Mouse (Mus musculus) right cerebral cortex, postnatal 10 days (tissue): Measurements from ENCODE around the gene Aff1.

Experiments
- DNase-seq, 2 experiments: peaks; one replicate each; pipeline ENCODE4 v3.0.0; 2021; ENCODE audit warnings: low spot score in 2 of 2

Aff1 gene

DNA sequence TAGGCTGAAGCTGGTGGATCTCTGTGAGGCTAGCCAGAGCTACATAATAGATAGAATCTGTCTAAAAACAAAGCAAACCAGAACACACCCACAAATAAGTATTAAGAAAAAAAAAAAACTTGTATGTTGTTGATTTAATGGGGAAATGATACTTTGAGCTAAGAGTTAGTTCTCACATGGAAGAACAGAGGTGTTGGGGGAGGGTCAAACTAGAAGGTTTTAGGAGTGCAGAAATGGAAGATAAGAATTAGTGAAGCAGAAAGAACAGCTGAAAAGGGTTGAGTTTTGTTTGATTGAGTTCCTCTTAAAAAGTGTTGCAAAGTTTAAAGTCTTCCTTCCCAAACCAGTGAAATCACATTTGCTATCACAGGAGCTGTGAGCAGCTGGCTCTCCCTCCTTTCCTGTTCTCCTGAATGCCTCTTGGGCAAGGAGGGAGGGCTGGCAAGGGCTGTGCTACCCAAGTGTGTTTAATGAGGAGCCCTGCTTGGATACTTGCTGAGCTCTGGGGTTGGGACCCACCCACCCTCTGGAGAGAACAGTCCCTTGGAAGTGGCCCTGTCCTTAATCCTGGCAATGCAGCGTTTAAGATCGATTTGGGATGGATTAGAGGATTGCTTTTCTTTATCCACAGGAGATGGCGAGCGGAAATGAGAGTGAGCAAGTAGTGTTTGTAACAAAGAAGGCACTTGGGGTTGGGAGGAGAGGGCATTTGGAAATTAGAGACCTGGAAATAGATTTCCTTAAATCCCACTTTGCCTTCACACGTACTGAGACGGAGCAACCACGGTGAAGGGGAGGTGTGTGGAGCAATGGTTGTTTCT is 57.5 kb downstream of the Aff1 start:
- no peak for DNase-seq

DNA sequence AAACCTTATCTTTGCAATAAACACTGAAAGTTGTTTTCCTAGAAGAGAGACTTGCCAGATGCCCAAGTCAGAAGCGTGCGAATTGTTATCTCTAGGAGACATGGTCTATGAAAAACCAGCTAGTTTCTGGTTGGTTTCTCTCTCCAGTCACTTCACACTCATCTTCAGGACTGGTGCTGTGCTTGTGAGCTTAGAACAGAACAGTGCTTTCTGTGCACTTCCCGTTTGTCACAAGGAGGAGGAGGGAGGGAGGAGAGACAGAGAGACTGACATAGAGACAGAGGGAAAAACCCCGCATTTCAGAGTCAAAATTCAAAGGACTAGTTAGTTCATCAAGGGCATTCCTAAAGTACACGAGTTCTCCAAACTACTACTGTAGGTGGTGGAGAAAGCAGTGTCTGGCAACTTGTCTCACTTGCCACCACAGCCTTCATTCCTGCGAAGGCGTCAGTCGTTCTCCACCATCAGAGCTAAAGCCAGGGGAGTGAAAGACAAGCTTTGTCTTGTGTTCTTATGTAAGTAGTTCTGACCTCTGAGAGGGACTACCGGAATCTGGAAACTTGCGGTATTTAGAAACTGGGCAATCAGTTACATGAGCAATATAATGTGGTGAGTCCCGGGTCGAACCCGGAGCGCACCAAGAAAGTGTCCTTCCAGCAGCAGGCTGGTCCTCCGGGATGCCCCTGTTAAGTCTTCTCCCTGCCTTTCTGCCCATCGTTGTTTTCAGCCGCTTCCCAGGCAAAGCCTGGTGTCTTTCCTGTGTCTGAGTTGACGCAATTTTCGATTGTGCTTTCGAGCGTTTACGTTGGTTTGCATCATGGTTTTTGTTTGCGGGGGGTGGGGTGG is 60.7 kb downstream of the Aff1 start:
- no peak for DNase-seq

DNA sequence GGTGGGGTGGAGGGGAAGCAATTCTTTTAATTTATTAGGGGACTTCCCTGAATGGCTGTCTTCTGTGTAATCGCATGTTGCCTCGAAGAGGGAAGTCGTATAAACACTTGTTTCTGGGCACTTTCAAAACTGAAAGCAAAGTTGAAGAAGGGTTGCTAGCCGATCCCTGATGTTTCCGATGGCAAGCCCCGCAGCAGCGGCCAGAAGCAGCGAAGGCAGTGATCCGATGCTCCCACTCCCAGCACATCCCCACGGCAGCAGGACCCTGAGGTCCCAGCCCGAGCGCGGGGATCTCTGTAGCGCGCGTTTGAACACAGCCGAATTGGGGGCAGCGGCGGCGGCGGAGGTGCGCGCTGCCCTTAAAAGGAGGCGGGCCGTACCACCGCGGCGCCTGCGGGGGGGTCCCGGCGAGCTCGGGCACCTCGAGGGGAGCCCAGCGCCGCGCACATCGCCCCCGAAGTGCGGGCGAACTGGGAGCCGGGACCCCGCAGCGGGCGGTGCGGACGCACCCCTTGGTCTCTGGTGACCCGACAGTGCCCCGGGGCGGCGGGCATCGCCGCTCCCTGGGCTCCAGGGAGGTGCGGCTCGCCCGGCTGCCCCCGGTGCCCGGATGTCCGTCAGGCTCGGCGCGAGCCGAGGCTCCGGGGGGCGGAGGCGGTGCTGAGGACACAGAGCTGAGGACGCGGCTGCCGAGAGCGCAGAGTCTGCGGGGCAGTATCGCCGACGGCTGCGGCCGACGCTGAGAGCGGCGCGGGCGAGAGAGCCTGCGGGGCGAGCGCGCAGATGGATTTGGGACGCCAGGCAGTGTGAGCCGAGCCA is 61.5 kb downstream of the Aff1 start:
- peak; percentile 82 to 83 for DNase-seq

DNA sequence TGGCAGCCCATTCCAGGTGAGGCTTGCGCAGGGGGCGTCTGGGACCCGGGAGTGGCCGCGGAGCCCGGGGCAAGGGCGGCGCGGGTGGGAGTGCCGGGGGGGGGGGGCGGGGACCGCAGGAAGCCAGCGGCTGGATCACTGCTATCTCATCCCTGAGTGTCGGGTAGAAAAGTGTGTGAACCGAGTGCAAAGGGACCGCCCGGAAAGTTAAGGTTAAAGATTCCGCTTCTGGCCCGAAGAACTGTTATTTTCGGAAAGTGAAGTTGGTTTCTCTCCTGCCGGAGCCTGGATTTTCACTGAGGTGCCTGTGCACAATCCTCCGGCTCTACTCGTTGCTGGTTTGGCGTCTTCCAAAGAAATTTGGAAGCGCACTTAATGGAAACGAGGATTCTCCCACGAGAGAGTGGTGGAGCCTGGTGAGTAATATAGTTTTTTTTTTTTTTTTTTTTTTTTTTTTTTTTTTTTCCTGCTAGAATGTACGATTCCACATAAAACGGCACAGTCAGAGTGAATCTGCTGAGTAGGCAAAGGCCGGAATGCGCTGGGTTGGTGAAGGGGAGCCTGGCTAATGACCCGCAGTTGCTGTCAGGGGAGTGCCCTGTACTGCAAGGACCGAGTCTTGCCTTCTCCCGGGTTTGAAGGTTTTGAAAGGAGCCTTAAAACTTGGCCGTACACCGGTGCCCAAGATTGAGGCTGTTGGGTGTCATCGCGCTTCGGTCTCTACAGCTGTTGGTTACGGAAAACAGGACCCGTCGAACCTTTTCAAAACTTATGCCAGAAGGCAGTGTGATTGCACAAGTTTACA is 62.4 kb downstream of the Aff1 start:
- peak in 1 of 2 experiments; percentile 40 for DNase-seq

DNA sequence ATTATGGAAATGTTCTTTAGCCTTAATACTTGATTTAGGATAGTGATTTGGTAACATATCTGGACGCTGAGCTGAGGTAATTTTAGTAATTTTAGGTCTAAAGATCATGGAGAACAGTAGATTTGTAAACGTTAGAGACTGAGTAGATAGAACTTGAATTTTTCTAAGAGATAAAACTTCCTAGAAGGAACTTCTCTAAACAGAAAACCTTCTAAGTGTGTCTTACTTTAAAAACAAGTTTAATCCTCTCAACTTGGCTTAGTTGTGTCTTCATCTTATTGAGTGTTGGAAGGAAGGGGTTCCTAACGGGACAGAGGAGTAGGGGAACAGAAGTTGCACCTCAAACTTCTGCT is 62.9 kb downstream of the Aff1 start:
- DNase-seq = no peak

DNA sequence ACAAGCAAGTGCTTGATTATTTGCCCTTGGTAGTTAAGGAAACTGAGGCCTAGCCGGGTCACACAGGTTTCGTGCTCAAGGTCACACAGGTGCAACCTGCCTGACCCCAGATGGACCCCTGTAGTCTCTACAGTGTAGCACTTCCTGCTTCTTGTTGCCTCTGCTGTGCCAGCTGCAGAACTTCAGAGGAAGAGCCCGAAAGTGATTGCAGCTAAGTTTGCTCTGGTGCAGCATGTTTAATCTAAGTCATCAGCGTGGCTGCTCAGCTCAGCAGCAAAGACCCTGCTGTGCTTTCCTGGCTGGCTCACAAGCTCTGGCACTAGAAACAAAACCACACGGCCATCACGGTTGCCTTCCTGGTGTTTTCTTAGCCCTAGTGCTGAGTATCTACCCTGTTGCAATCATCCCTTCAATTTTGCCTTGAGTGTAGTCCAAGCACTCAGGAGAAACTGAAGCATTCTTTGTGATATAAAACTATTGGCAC is 64.1 kb downstream of the Aff1 start:
- no peak for DNase-seq

DNA sequence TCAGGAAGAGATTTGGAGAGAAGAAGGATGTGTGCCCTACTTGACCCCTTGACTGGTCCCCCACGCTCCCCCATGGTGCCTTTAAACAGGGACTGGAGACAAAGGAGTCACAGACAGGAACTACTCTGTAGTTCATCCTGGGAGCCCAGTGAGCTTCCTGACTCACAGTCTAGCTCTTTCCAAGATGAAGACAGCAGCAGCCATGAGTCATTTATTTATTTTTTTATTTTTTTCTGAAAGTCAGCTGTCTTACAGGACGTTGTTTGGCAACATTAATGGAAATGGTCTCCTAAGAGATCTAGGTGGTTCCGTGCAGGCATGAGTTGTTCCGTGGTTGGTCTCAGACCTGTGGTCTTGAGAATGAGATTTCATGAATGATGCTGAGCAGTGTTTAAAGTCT is 66.3 kb downstream of the Aff1 start:
- DNase-seq = no peak

DNA sequence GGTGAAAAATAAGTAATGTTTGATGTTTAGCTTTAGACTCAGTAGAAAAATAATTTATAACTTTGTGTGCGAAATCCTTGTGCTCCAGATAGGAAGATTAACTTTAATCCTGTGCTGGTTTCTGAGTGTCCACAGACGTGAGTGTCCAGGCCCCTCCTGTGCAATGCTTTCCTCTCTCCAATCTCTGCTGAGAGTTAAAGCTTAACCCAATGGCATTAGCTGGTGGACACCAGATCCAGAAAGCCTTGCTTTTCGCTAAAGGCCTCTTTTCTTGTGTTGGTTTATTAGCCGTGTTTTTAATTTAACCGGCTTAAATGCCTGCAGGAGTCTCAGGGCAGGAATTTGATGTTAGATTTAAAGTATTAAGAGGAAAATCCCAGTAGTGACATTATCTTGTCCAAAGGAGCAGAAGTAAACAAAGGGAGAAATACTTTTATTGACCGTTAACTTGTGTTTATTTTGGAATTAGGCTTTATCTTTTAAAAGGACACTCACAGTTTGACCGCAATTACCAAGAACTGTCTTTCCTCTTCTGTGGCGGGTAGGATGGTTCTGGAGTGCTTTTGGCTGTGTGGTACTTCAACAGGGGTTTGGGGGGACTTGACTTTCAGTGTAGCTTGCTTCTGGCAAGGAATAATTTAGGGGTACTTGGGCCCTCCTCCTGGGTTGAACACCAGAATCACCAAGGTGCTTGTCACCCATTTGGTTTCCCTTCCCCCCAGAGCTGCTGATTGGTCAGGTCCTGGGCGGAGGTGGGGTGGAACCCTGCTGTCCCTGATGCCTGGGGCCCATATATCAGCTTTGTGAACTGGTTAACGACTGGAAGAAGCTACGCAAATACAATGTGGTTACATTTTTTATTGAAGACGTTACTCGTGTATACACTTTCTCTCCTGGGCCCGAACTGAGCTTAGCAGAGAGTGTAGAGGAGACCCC is 67.6 kb downstream of the Aff1 start:
- no peak for DNase-seq

DNA sequence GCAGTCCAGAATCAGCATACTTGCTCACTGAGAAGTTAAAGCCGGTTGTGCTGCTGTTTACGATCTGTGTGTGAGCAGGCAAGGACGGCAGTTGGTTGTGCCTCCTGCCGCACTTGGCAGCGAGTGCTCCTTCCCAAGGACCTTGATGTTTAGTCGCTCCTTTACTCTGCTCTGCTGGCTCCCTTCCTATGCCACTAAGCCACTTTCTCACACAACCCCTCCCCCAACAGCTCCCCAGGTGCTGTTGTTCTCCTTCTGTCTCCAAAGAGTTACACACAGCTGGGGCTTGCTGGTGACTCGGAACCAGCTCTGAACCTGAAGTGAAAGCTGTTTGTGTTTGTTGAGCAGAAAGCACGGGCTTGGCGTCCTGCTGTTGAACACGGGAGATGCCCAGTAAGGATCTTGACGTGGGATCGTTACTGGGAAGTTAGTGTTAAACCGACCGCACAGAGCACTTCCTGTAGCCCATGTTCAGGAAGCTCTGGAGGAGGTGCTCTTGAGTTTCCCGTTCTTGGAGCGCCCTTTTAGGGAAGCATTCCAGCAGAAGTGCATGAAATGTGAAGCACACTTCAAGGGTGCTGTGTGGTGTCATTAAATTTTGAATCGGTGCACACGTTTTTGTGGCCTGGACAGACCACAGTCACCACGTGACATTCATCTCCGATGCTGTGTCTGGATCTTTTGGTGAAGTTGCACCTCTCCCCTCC is 68.4 kb downstream of the Aff1 start:
- peak in 1 of 2 experiments; percentile 48 for DNase-seq

DNA sequence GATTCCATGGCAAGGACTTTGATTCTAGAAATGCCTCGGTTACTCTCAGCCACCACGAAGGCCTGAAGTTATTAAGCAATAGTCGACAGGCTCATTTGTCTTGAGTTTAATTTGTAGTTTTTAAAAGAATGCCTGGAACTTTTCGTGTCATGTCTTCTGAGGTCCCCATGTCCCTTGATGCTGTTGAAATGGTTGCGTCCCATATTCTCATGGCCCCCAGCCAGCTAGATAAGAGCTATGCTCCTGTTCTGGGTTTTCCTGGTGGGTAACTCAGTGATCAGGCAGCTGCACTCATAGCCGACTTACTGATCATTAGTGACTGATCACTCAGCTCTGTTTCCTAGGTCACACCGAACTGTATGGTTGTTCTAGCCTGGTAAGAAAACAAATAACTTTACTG is 69.6 kb downstream of the Aff1 start:
- no peak for DNase-seq

DNA sequence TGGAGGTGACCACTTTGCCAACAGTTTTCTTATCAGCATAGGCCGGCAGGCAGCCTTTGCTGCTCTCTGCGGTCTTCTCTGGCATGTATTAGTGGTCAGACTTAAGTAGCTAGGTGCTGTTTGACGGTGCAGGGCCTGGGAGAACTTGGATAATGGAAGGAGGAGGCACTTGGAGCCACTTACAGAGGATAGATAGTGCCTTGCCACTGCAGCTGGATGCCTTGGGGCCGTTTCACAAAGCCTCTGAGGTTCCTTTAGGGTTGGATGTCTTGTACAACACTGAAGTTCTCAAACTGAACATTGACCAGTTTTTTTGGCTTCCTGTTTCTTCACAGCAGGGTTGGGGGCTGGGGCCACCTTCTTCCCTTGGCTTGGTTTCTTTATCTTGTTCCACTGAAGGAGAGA is 70.7 kb downstream of the Aff1 start:
- DNase-seq = no peak

DNA sequence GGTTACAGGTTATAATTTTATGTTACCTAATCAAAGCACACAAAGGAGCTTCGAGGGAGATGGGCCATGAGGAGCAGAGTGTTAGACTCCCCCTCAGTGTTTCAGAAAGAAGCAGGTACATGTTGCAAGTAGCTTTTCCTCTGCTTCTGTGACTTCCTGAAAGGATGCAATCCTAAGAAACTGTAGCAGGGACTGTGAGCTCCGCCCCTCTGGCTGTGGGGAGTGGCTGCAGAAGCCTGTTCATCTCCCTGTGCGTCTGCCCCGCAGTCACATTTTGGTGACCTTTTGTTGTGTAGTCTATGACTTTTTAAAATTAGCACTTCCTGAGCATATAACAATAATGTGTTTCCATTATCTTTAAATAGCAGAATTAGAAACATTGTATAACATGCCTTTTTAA is 73.2 kb downstream of the Aff1 start:
- DNase-seq = no peak

DNA sequence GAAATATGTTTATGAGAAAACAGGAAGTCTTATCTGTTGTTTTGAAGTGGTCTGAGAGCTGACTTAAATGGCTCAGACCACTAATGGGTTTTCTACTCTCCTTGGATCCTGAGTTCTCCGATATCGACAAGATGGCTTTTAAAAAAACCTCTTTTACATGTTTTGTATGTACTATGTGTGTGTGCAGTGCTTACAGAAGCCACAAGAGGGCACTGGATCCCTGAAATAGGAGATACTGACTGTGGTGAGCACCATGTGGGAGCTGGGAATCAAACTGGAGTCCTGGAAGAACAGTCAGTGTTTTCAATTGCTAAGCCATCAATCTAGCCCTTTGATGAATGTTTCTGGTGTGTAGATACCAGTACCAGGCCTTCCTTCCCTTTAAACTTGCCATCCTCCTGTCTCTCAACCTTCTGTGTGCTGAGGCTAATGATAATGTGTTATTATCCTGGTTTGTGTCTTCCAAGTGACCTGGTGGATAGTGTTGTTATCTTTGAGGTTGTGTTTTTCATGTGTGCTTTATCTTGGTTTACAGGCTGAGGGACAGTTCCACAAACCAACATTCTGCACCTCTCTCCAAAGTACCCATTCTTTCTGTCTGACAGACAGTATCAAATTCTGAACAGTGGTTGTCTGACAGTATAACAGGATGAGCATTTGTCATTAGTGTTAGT is 73.7 kb downstream of the Aff1 start:
- no peak for DNase-seq

DNA sequence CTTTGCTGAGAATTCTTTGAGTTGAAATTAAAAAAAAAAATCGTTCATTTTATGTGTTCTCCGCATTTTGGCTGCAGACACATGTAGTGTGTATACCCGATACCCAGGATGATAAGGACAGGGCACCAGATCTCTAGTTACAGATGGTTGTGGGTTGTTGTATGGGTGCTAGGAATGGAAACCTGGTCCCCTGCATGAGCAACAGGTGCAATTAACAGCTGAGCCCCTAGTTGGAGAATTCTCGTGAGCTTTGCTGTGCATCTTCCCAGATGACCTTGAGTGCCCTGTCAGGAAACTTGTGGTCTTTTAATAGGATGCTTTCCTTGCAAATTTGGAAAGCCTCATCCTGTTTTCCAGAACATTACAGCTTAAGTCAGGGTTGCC is 74.2 kb downstream of the Aff1 start:
- DNase-seq = no peak

DNA sequence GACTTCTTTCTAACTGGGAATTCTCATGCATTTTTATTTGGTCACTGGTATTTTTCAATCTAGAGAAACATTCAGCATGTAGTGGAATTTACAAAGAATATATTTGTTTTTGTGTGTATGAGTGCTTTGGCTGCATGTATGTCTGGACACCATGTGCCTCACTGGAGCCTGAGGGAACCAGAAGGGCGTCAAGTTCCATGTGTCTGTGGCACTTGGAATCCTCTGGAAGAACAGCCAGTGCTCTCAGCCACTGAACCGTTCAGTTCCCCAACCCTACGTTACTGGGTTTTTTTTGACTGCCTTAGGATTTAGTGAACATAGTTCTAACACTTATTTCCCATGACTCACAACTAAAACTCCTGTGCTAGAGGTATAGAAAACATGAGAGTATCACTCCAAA is 76.8 kb downstream of the Aff1 start:
- no peak for DNase-seq

DNA sequence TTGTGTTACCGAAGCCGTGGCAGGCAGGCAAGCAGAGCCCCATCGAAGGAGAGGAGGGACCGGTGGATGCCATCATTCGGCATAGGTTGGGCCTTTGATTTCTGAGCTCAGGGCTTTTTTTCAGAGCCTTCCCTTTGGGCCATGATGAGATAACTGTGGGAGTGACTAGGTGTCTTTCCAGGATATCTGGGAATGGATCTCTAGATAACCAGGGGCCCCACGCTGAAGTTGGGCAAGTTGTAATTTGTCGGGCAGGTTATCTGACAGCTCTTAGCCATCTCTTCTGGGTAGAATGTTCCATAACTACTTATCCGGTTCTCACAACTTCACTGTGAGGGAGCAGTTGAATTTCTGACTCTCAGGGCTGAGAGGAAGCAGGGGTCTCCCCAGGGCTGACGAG is 77.5 kb downstream of the Aff1 start:
- DNase-seq = no peak

DNA sequence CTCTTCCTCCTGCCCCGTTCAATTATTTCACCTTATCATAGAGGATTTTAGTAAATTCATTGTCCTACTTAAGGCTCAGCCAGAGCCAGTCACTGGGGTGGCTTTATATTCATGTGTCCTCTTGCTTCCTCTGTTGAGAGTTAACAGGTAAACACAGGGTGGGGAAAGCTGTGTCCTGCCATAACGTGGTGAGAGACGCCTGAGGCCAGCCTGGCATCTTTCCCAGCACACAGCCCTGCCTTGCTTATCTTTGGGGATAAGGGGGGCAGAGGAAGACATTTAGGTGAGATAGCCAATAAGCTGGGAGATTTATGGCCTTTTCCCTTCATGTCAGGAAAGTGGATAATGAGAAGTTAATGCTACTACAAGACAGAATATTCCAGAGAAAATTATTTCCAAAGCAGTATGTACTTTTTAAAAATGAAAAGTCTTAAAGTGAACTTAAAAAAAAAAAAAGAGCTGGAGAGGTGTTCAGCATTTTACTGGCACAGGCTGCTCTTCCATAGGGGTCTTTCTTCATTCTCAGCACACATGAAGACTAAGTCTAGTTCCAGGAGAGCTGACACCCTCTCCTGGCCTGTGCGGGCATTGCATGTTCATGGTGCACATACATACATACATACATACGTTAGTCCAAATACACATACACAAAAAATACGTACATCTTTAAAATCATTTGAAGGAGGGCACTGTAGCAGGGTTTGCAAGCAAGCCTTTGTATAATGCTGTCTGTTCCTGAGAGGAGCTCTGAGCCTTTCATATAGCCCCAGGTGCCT is 78.5 kb downstream of the Aff1 start:
- DNase-seq = no peak

DNA sequence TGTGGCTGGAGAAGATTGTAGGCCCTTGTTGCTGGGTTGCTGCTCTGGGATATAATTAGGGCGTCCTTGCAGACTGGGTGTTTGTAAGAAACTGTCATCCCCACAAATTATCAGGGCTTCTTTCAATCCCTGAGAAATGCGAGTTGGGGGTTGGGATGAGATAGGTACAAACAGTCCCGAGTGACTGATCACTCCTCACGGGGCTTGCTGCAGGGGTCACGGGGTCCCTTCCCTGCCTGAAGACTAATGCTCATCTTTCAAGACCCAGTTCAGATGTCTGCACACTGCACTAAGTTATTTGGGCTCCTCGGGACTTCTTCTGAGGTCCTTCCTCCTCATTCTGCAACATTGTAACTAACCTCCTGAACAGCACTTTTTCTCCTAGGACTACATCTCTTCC is 79.2 kb downstream of the Aff1 start:
- DNase-seq = no peak
